ENCODE assay signal across 14 mouse cellular contexts in genomic region chr3:41602933-41603332, GRCm38 (mm10). TPM values are rescaled to one million over a fixed set of nuclear protein-coding genes. Genes with fewer than 3 reads are reported as not detected.
A peak's percentile ranks its signal among the peaks of the same experiment; 100 is the strongest.
DNase-seq lines count a peak whose midpoint lies in the region; ATAC-seq and TF ChIP-seq lines count a peak whose summit lies in the region.
"Had no signal": no experiment of that assay in that cellular context is flagged by ENCODE, and none has a peak within 500 bp of the region (broad histone marks: within the 10 kb centered on the region; RNA-seq: fewer than 3 reads in every experiment).

No protein-coding gene starts in this region.

- TF ChIP-seq POLR2A in limb, embryonic 14.5 days (IDR thresholded peaks at IDR 0.05; ENCODE audit: borderline replicate concordance, extremely low read depth, insufficient read depth, insufficient read length) = no peak

- no peak overlapping the region for H3K4me3 ChIP-seq in forebrain, embryonic 10.5 days
- no peak overlapping the region for H3K4me3 ChIP-seq in forebrain, embryonic 11.5 days (ENCODE audit: low read depth, low read length)
- H3K4me3 ChIP-seq in kidney, postnatal 0 days (replicated peaks; ENCODE audit: low read depth, low read length) = no peak overlapping the region
- no peak overlapping the region for H3K4me3 ChIP-seq in limb, embryonic 14.5 days (replicated peaks; ENCODE audit: low read length)
- H3K4me3 ChIP-seq: liver, embryonic 15.5 days had no signal

- peaks cover 78% of the 10 kb centered on the region for H3K36me3 ChIP-seq in forebrain, embryonic 10.5 days (replicated peaks)
- H3K36me3 ChIP-seq in forebrain, embryonic 11.5 days (ENCODE audit: control insufficient read depth, insufficient read depth, low read length) = peaks cover 6% of the 10 kb centered on the region; the same call in 1 of the 2 replicates
- peaks cover 29% of the 10 kb centered on the region; the same call in 1 of the 2 replicates for H3K36me3 ChIP-seq in kidney, postnatal 0 days (ENCODE audit: insufficient read depth, low read length)
- peaks cover 20% of the 10 kb centered on the region for H3K36me3 ChIP-seq in limb, embryonic 14.5 days (ENCODE audit: control insufficient read depth, insufficient read depth, low read length)

- H3K27me3 ChIP-seq in forebrain, embryonic 10.5 days (ENCODE audit: poor library complexity, severe bottlenecking) = no peaks in the 10 kb centered on the region
- H3K27me3 ChIP-seq in forebrain, embryonic 11.5 days (ENCODE audit: control insufficient read depth, insufficient read depth, low read length) = no peaks in the 10 kb centered on the region
- H3K27me3 ChIP-seq in kidney, postnatal 0 days (ENCODE audit: insufficient read depth, low read length) = no peaks in the 10 kb centered on the region
- no peaks in the 10 kb centered on the region for H3K27me3 ChIP-seq in limb, embryonic 14.5 days (ENCODE audit: control insufficient read depth, insufficient read depth, low read length)
- H3K27me3 ChIP-seq: liver, embryonic 15.5 days had no signal

- no peak for TF ChIP-seq CTCF in kidney, postnatal 0 days (IDR thresholded peaks at IDR 0.05; ENCODE audit: low read depth)

- 55% methylated on average over 10 of the region's 10 CpGs for WGBS in forebrain, embryonic 10.5 days
- WGBS in forebrain, embryonic 11.5 days = 47% methylated on average over 10 of the region's 10 CpGs
- 35% methylated on average over 10 of the region's 10 CpGs for WGBS in kidney, postnatal 0 days
- 28% methylated on average over 10 of the region's 10 CpGs for WGBS in limb, embryonic 14.5 days

- peaks cover 39% of the 10 kb centered on the region for H3K4me1 ChIP-seq in forebrain, embryonic 10.5 days
- H3K4me1 ChIP-seq in forebrain, embryonic 11.5 days (replicated peaks; ENCODE audit: control insufficient read depth, insufficient read depth, low read length) = peaks cover 11% of the 10 kb centered on the region; the same call in 1 of the 2 replicates
- no peaks in the 10 kb centered on the region for H3K4me1 ChIP-seq in kidney, postnatal 0 days (replicated peaks; ENCODE audit: insufficient read depth, low read length)
- H3K4me1 ChIP-seq in limb, embryonic 14.5 days (ENCODE audit: control insufficient read depth, insufficient read depth, low read length) = peaks cover 8% of the 10 kb centered on the region

- H3K9me3 ChIP-seq in forebrain, embryonic 10.5 days = no peaks in the 10 kb centered on the region
- no peaks in the 10 kb centered on the region for H3K9me3 ChIP-seq in forebrain, embryonic 11.5 days (ENCODE audit: control insufficient read depth, low read length)
- H3K9me3 ChIP-seq in kidney, postnatal 0 days (replicated peaks; ENCODE audit: low read length) = no peaks in the 10 kb centered on the region
- H3K9me3 ChIP-seq in limb, embryonic 14.5 days (ENCODE audit: control insufficient read depth, low read length) = no peaks in the 10 kb centered on the region
- H3K9me3 ChIP-seq: liver, embryonic 15.5 days had no signal

- H3K27ac ChIP-seq in forebrain, embryonic 10.5 days = no peak overlapping the region
- H3K27ac ChIP-seq in forebrain, embryonic 11.5 days (ENCODE audit: low read depth, low read length) = no peak overlapping the region; the same call in 1 of the 2 replicates
- 0 out of 2 replicates have a peak overlapping the region, but pooled peaks have one; percentile 20 for H3K27ac ChIP-seq in kidney, postnatal 0 days
- H3K27ac ChIP-seq in limb, embryonic 14.5 days (replicated peaks; ENCODE audit: low read depth, low read length) = no peak overlapping the region
- H3K27ac ChIP-seq: liver, embryonic 15.5 days had no signal

- ATAC-seq in forebrain, embryonic 11.5 days (replicated peaks; ENCODE audit: low FRiP score) = no peak
- ATAC-seq in kidney, postnatal 0 days (replicated peaks; ENCODE audit: low FRiP score, low read depth) = no peak
- ATAC-seq in limb, embryonic 14.5 days (ENCODE audit: low FRiP score, low read depth) = peak; percentile 55; the same call in 1 of the 2 replicates

- no peak overlapping the region for H3K9ac ChIP-seq in forebrain, embryonic 11.5 days (ENCODE audit: low read length)
- no peak overlapping the region for H3K9ac ChIP-seq in kidney, postnatal 0 days (ENCODE audit: low read depth, low read length)
- no peak overlapping the region for H3K9ac ChIP-seq in limb, embryonic 14.5 days (ENCODE audit: low read depth, low read length, severe bottlenecking)
- H3K9ac ChIP-seq: liver, embryonic 15.5 days had no signal

- no peak overlapping the region for H3K4me2 ChIP-seq in forebrain, embryonic 11.5 days (ENCODE audit: low read depth, low read length, severe bottlenecking)
- no peak overlapping the region for H3K4me2 ChIP-seq in kidney, postnatal 0 days (ENCODE audit: low read length)
- H3K4me2 ChIP-seq in limb, embryonic 14.5 days (replicated peaks; ENCODE audit: low read depth, low read length, severe bottlenecking) = no peak overlapping the region
- H3K4me2 ChIP-seq: liver, embryonic 15.5 days had no signal

- DNase-seq in forebrain, embryonic 10.5 days (ENCODE audit: extremely low spot score, low spot score) = peak; percentile 13
- DNase-seq in forebrain, embryonic 11.5 days (ENCODE audit: low spot score) = no peak
- DNase-seq in kidney, postnatal 0 days (ENCODE audit: low spot score) = peak; percentile 51
- no peak for DNase-seq in kidney, postnatal 14 days
- DNase-seq in NIH3T3 (ENCODE audit: low read depth) = peak; percentile 84
- DNase-seq in limb, embryonic 14.5 days (ENCODE audit: low spot score) = peak; percentile 76
- no peak for DNase-seq in urinary bladder, adult 18-20 months (ENCODE audit: low spot score in 2 of 2)
- DNase-seq in embryo, embryonic 10 days (ENCODE audit: low spot score) = no peak
- DNase-seq: B cell, adult 2 months; cerebellum, postnatal 25 days; kidney, adult 18-20 months; right cerebral cortex, postnatal 25 days; thymus, postnatal 36 days had no signal

RNA-seq across cellular contexts. Expression of gene Jade1, which starts 47.4 kb away (rescaled TPM):
- 19.6 and 21.2 TPM in 2 replicates for polyA plus RNA-seq in forebrain, embryonic 10.5 days (2016; fragmentation: Nextera tagmentation; extraction: Ambion mirVana)
- 22.4 and 24.1 TPM in 2 replicates for polyA plus RNA-seq in forebrain, embryonic 11.5 days (2014; fragmentation: Nextera tagmentation; extraction: Ambion mirVana)
- polyA plus RNA-seq in kidney, postnatal 0 days (2015; fragmentation: Nextera tagmentation; extraction: Ambion mirVana) = 25.4 and 25.8 TPM in 2 replicates
- 8.8 and 9.1 TPM in 2 replicates for polyA plus RNA-seq in limb, embryonic 14.5 days (2012; rRNA removed)
- 12.8 and 13.7 TPM in 2 replicates for polyA plus RNA-seq in limb, embryonic 14.5 days (2014; fragmentation: Nextera tagmentation; extraction: Ambion mirVana)

Comparison
In these comparisons a context has a peak if more than half of its experiments do, and no peak if none do; other contexts are left out.
1. DNase-seq: peak in forebrain, embryonic 10.5 days (single experiment), kidney, postnatal 0 days (single experiment), NIH3T3 (single experiment) and limb, embryonic 14.5 days (single experiment); none in forebrain, embryonic 11.5 days (single experiment), kidney, postnatal 14 days (single experiment), urinary bladder, adult 18-20 months (0 of 2) and embryo, embryonic 10 days (single experiment).